Comparison of ENCODE assay signal across 8 mouse cellular contexts in the genomic region with DNA sequence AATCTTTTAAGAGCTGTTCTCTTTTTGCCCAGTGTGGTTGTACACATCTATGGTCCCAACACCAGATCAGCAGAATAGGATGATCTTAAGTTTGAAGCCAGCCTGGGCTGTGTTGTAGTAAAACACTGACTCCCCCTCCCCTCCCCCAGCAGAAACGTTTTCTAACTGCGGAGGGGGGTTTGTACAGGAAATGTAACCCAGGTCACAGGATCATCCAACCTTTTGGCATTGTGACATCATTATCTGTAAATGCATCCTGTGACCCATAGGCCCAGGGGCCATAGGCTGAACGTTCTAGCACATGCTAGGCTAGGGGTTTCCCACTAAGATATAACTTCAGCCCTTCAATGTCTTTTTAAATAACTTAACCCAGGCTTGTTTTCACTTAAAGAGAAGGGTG. TPM values are rescaled to one million over a fixed set of nuclear protein-coding genes. Genes with fewer than 3 reads are reported as not detected.
A peak's percentile ranks its signal among the peaks of the same experiment; 100 is the strongest.
DNase-seq lines count a peak whose midpoint lies in the region; ATAC-seq and TF ChIP-seq lines count a peak whose summit lies in the region.

A gene (plus strand): TSS at position 301 of the 400 bp plus-strand sequence.

- H3K4me1 ChIP-seq in limb, embryonic 10.5 days: peaks cover 12% of the 10 kb centered on the region; the same call in 1 of the 2 replicates
- peaks cover 9% of the 10 kb centered on the region for H3K4me1 ChIP-seq in neural tube, embryonic 13.5 days (replicated peaks)

- peak within 1 kb of the TSS; percentile 52 for H3K4me3 ChIP-seq in left cerebral cortex, adult 2 months
- peak within 1 kb of the TSS; percentile 49 for H3K4me3 ChIP-seq in limb, embryonic 10.5 days
- peak within 1 kb of the TSS; percentile 40 for H3K4me3 ChIP-seq in neural tube, embryonic 13.5 days

- intact Hi-C loops in left cerebral cortex, adult 2 months (cut with DNase I): loop anchor here (10.0 kb wide), 1 partner anchor 118 kb away; no protein-coding TSS in a partner anchor
- intact Hi-C loops in left cerebral cortex, postnatal 14 days (cut with DNase I): loop anchor here (1.0 to 10.0 kb wide), 2 partner anchors 30 to 118 kb away; no protein-coding TSS in a partner anchor

- peaks cover 23% of the 10 kb centered on the region for H3K36me3 ChIP-seq in limb, embryonic 10.5 days
- H3K36me3 ChIP-seq in neural tube, embryonic 13.5 days: peaks cover 21% of the 10 kb centered on the region

- H3K27ac ChIP-seq in left cerebral cortex, adult 2 months: no peak within 1 kb of the TSS
- no peak within 1 kb of the TSS for H3K27ac ChIP-seq in limb, embryonic 10.5 days
- no peak within 1 kb of the TSS for H3K27ac ChIP-seq in neural tube, embryonic 13.5 days (replicated peaks)

- H3K27me3 ChIP-seq in limb, embryonic 10.5 days (ENCODE audit: low read depth, poor library complexity, severe bottlenecking): peaks cover 18% of the 10 kb centered on the region; the same call in 1 of the 2 replicates
- H3K27me3 ChIP-seq in neural tube, embryonic 13.5 days: peaks cover 21% of the 10 kb centered on the region

- no peak for ATAC-seq in erythroid progenitor cell, adult 5-6 weeks (replicated peaks; ENCODE audit: low FRiP score, poor library complexity, severe bottlenecking)
- ATAC-seq in neural tube, embryonic 13.5 days (ENCODE audit: low read depth): no peak

- no peak for TF ChIP-seq CTCF in left cerebral cortex, adult 2 months (IDR thresholded peaks at IDR 0.05)

- peak within 1 kb of the TSS; percentile 61 for H3K9ac ChIP-seq in neural tube, embryonic 13.5 days

- H3K9me3 ChIP-seq in limb, embryonic 10.5 days (replicated peaks): no peaks in the 10 kb centered on the region
- no peaks in the 10 kb centered on the region for H3K9me3 ChIP-seq in neural tube, embryonic 13.5 days

- 71% methylated on average over 3 of the region's 3 CpGs for WGBS in limb, embryonic 10.5 days
- 64% methylated on average over 3 of the region's 3 CpGs for WGBS in neural tube, embryonic 13.5 days

- H3K4me2 ChIP-seq in neural tube, embryonic 13.5 days: peak within 1 kb of the TSS; percentile 73

- DNase-seq in left cerebral cortex, adult 2 months (ENCODE audit: extremely low spot score in 1 of 2, low spot score in 2 of 2): no peak
- DNase-seq in left cerebral cortex, postnatal 14 days (ENCODE audit: low spot score in 2 of 2): no peak
- no peak for DNase-seq in limb, embryonic 10.5 days (ENCODE audit: low spot score)
- no peak for DNase-seq in Muller cell, postnatal 12 days (ENCODE audit: inconsistent ontology term)
- no peak for DNase-seq in cerebellum, postnatal 4 days (ENCODE audit: low spot score in 2 of 2)
- no peak for DNase-seq in gastrocnemius, postnatal 4 days (ENCODE audit: low spot score in 2 of 2)

RNA-seq across cellular contexts. Expression of the gene that starts here (rescaled TPM):
- under 1 TPM in 1 of 2 experiments, not detected in 1; 0.49 TPM for total RNA-seq in left cerebral cortex, adult 2 months (2021)
- under 1 TPM; 0.46 to 0.63 TPM for total RNA-seq in left cerebral cortex, postnatal 14 days (2021)
- 12.6 and 13.4 TPM in 2 replicates for total RNA-seq in erythroid progenitor cell, adult 5-6 weeks (2015; ENCODE audit: low replicate concordance)
- total RNA-seq in erythroid progenitor cell, adult 5-6 weeks (2017; ENCODE audit: low replicate concordance): 2.4 and 14.6 TPM in 2 replicates
- 0.25 TPM in 1 of 2 replicates, not detected in the other for polyA plus RNA-seq in limb, embryonic 10.5 days (2016; fragmentation: Nextera tagmentation; extraction: Ambion mirVana)
- polyA plus RNA-seq in neural tube, embryonic 13.5 days (2015; fragmentation: Nextera tagmentation; extraction: Ambion mirVana): 0.43 TPM in 1 of 2 replicates, not detected in the other
- total RNA-seq in gastrocnemius, postnatal 4 days (2021): not detected
